Mouse (Mus musculus) thymus, adult 2 months (tissue): ENCODE measurements around the gene Aicda. TPM values are rescaled to one million over a fixed set of nuclear protein-coding genes. Genes with fewer than 3 reads are reported as not detected.

Source experiments
- DNase-seq: peaks from one replicate; pipeline ENCODE4 v3.0.0; 2021
- H3K27ac ChIP-seq: fragments of 200-500 bp; 2 replicates; pipeline ENCODE4 v1.5.1; 2012; ENCODE audit warnings: low read length, control low read depth; ENCODE audit not compliant: control insufficient read depth, insufficient read depth
- H3K27me3 ChIP-seq: fragments of 200-500 bp; 2 replicates; pipeline ENCODE4 v1.6.1; 2012; ENCODE audit warnings: mild to moderate bottlenecking, low read length, moderate library complexity, mixed read lengths; ENCODE audit not compliant: control insufficient read depth, insufficient read depth
- H3K36me3 ChIP-seq: fragments of 200-500 bp; 2 replicates; pipeline ENCODE4 v1.6.1; 2012; ENCODE audit warnings: mild to moderate bottlenecking, low read length, moderate library complexity; ENCODE audit not compliant: control insufficient read depth, insufficient read depth
- H3K4me1 ChIP-seq: fragments of 200-500 bp; replicated peaks from 2 replicates; pipeline ENCODE4 v1.6.1; 2012; ENCODE audit warnings: low read length; ENCODE audit not compliant: control insufficient read depth, insufficient read depth
- H3K4me3 ChIP-seq: fragments of 200-500 bp; 2 replicates; pipeline ENCODE4 v1.5.1; 2012; ENCODE audit warnings: mild to moderate bottlenecking, low read length, control low read depth, moderate library complexity; ENCODE audit not compliant: control insufficient read depth, insufficient read depth
- CTCF ChIP-seq: fragments of 200-500 bp; IDR thresholded peaks from 2 replicates; pipeline ENCODE4 v1.5.1; 2012; ENCODE audit warnings: mild to moderate bottlenecking, control low read depth, low read length, moderate library complexity, borderline replicate concordance; ENCODE audit not compliant: control insufficient read depth, poor library complexity, insufficient read depth; ENCODE audit errors: extremely low read depth
- POLR2A ChIP-seq: fragments of 200-500 bp; IDR thresholded peaks from 2 replicates; pipeline ENCODE4 v1.6.1; 2012; ENCODE audit warnings: mild to moderate bottlenecking, low read length, control low read depth, moderate library complexity; ENCODE audit not compliant: control insufficient read depth, poor library complexity, insufficient read depth; ENCODE audit errors: extremely low read depth
- WGBS: fragments of 180-500 bp; shearing (Covaris S2); methylation state at CpG from one replicate; pipeline ENCODE4 v1.1.7; 2018; 5-methylcytosine and 5-hydroxymethylcytosine counted together
- polyA plus RNA-seq: library from polyadenylated mRNA; depleted of rRNA; stranded (reverse); fragments of >200 nt; gene quantifications from 2 replicates; pipeline ENCODE4 v1.2.3, GENCODE M21; 2012; rRNA removed

Aicda gene
- polyA plus RNA-seq, 1 experiment: 0.28 TPM

DNA sequence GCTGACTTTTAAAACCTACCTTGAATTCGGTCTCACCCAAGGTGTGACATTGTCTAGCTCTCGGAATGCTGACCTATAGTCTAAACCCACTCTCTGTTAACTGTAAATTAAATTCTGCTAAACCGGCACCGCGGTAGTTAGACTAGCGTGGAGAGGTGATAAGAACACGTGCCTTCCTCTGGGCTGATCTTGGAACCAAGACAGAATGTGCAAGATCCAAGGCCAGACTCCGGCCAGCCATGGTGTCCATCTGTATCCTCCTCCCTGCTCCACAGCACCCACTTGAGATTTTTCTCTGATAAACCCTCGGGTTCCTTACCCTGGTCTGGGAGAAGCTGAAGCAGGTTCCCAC lies 55.8 kb downstream of the Aicda start:
- 87% methylated on average over 9 of the region's 9 CpGs for WGBS
- Histone ChIP-seq H3K36me3 (no peaks in the 10 kb centered on the region), H3K27me3 (no peaks in the 10 kb centered on the region), H3K27ac (no peak overlapping the region), H3K4me3 (no peak overlapping the region), H3K4me1 (0 out of 2 replicates have a peak, but pooled peaks cover 3% of the 10 kb centered on the region)
- DNase-seq: no peak
- TF ChIP-seq CTCF: no peak
- no peak for TF ChIP-seq POLR2A

GRCm38 (mm10) chr6:122609771-122610170 lies 56.2 kb downstream of the Aicda start, which contains the start of gene Gdf3:
TSS of gene Gdf3 (minus strand) at chr6:122610087.
- no peak for TF ChIP-seq POLR2A
- no peak for TF ChIP-seq CTCF
- H3K27me3 ChIP-seq: no peaks in the 10 kb centered on the region
- 0 out of 2 replicates have a peak, but pooled peaks cover under 1% of the 10 kb centered on the region for H3K4me1 ChIP-seq
- no peak for DNase-seq
- H3K27ac ChIP-seq: no peak within 1 kb of the TSS
- H3K4me3 ChIP-seq: no peak within 1 kb of the TSS
- H3K36me3 ChIP-seq: no peaks in the 10 kb centered on the region
- 78% methylated on average over 14 of the region's 14 CpGs for WGBS

- Histone ChIP-seq H3K4me1 (no peaks in the 10 kb centered on the region), H3K4me3 (no peak overlapping the region), H3K27ac (no peak overlapping the region), H3K27me3 (no peaks in the 10 kb centered on the region), H3K36me3 (no peaks in the 10 kb centered on the region)
- TF ChIP-seq POLR2A (no peak), CTCF (no peak)
- WGBS: 93% methylated on average over 4 of the region's 4 CpGs
- no peak for DNase-seq
Observed at GRCm38 (mm10) chr6:122612426-122612825, 58.8 kb downstream of the Aicda start.

Other genes with a start within 250 kb of the Aicda start
- gene M6pr, start 245.1 kb upstream of the Aicda start, polyA plus RNA-seq: 72.4 and 81.4 TPM in 2 replicates
- gene Phc1, start 213.2 kb upstream of the Aicda start, polyA plus RNA-seq: 107 TPM in 2 replicates
- 0.65 and 0.70 TPM in 2 replicates for gene Rimklb, start 55.0 kb upstream of the Aicda start, polyA plus RNA-seq
- gene Mfap5, start 48.0 kb upstream of the Aicda start, polyA plus RNA-seq: 17.5 and 26.2 TPM in 2 replicates
- 34.9 and 48.1 TPM in 2 replicates for gene Apobec1, start 48.6 kb downstream of the Aicda start, polyA plus RNA-seq
- gene Gdf3, start 56.3 kb downstream of the Aicda start, polyA plus RNA-seq: 0.43 and 0.53 TPM in 2 replicates
- 0.26 TPM in 1 of 2 replicates, not detected in the other for gene Dppa3, start 72.6 kb downstream of the Aicda start, polyA plus RNA-seq
- 0.08 TPM in 1 of 2 replicates, not detected in the other for gene Nanog, start 153.7 kb downstream of the Aicda start, polyA plus RNA-seq
- 11.7 and 12.8 TPM in 2 replicates for gene Slc2a3, start 247.8 kb downstream of the Aicda start, polyA plus RNA-seq